Mouse (Mus musculus): Measurements from ENCODE around the gene Gm9732.
"Not testable (repeated sequence)": the region's sequence is repeated elsewhere in the genome, so short reads cannot be mapped to it uniquely, and the experiment has no call there.

The Gm9732 gene

GRCm38 (mm10) chr14:43274986-43275511, at the start of gene Gm9732:
Gene Gm9732 (plus strand): TSS chr14:43275036.
- in situ Hi-C loops (cut with MboI; ENCODE audit: unreplicated experiment in 2 of 2) = not testable (repeated sequence)

DNA sequence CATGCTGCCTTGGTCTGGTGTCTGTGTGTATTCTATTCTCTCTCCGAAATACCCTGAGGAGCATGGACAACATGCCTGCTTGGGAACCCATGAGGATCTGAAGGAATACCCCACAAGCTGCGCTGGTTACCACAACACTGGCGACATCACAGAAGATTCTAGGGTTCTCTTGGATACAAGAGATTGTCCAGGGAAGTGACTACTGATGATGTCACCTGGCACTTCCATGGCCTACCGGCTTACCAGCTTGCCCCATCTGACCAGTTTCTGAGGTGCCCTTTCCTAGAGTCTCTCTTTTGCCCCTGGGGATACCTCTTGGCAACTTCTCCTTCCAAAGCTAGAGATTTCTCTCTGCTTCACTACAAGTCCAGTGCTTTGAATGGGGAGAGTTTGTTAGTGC, 39.6 kb upstream of the Gm9732 start, which contains the start of gene Gm8122:
Gm8122 (minus strand) TSS at position 101 of the 400 bp plus-strand sequence.
- in situ Hi-C loops (cut with MboI; ENCODE audit: unreplicated experiment in 2 of 2) = not testable (repeated sequence)

DNA sequence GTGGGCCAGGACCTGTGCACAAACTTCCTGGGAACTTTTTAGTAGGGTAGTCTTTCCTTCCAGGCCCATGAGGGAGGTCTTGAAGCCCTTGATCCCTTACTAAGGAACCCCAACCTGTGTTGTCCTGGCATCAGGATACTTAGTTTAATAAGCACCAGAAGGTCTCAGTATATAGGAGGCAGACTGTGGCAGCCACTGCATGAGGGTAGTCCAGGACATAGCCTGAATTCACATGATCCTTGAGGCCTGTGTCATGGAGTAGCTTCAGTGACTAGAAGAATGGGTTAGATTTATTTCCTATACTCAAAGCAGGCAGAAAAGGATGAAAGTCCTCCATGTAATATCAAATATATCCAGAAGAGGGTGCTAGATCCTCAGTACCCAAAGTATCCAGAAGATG, 37.1 kb upstream of the Gm9732 start:
- in situ Hi-C loops (cut with MboI; ENCODE audit: unreplicated experiment in 2 of 2) = not testable (repeated sequence)

GRCm38 (mm10) chr14:43249611-43250170, 25.1 kb upstream of the Gm9732 start:
- in situ Hi-C loops (cut with MboI; ENCODE audit: unreplicated experiment in 2 of 2) = not testable (repeated sequence)

GRCm38 (mm10) chr14:43250549-43251253, 24.1 kb upstream of the Gm9732 start:
- in situ Hi-C loops (cut with MboI; ENCODE audit: unreplicated experiment in 2 of 2) = not testable (repeated sequence)

DNA sequence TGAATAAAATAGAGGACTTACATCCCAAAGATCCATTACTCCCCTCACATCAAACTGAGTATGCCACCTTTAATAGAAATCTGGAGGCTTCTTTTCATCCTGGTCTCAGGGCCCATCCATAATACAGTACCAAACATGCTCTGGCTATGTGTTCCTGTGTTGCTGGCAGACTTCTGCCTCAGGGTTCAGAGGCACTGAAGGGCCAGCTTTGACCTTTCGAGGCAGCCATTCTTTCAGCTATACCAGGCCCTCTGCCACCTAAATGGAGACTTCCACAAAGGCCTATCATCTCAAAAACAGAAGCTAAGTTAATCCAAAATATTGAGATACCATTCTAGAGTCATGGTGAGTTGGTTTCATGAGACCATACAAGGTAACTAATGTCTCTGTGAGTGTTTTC, 18.3 kb upstream of the Gm9732 start:
- in situ Hi-C loops (cut with MboI; ENCODE audit: unreplicated experiment in 2 of 2) = not testable (repeated sequence)

DNA sequence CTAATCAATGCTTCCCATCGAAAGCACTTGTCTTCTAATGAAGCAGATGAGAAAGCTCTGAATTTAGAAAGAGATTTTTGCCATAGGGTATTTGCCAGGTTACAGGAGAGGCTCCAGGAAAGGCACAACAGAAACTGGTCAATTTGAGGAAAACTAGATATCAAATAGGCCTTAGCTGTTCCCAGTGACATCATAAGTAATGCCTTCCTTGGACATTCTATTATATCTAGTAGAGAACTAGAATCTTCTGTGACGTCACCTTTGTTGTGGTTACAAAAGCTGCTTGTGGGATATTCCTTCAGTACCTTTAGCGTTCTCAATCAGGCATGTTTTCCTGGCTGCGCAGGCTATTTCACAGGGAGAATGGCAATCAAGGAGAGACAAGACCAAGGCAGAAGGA, 16.5 kb upstream of the Gm9732 start, which contains the start of gene Gm8126:
Gm8126 (plus strand) TSS at position 301 of the 400 bp plus-strand sequence.
- in situ Hi-C loops (cut with MboI; ENCODE audit: unreplicated experiment in 2 of 2) = not testable (repeated sequence)

DNA sequence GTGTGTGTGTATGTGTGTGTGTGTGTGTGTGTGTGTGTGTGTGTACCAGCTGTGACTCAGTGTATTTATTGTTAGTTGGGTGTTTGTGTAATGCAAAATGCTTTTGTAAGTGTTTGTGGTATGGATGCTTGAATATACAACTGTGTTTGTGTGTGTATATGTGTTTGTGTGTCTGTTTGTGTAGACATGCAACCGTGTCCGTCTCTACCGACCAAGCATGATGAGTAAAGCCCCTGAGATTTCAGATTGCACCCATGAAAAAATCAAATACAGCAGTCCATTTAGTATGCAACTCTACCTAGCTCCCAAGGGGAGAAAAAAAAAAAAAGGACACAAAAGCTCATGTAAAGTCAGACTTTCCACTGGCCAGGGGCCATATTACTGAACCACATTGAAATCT, 11.4 kb upstream of the Gm9732 start:
- in situ Hi-C loops (cut with MboI; ENCODE audit: unreplicated experiment in 2 of 2) = not testable (repeated sequence)

GRCm38 (mm10) chr14:43268521-43269084, 6.2 kb upstream of the Gm9732 start:
- in situ Hi-C loops (cut with MboI; ENCODE audit: unreplicated experiment in 2 of 2) = not testable (repeated sequence)

DNA sequence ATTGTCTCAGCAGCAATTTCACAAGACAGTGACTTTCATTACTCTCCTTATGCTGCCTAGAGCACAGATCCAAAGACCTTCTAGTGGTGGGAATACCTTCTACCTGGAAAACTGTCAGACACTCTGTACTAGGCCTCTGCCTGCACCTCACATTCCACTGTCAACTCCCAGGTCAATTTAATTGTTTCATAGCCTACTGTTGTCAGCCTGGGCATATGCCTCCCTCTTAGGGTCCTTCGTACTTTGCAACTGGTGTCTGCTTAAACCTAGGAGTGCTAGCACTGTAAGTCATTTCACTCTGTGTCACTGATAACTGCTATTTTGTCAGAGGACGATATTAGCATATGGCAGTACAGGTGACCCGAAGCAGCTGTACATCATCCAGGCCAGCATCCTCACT, 5.6 kb upstream of the Gm9732 start:
- in situ Hi-C loops (cut with MboI; ENCODE audit: unreplicated experiment in 2 of 2) = not testable (repeated sequence)

- in situ Hi-C loops (cut with MboI; ENCODE audit: unreplicated experiment in 2 of 2) = not testable (repeated sequence)
Measured at GRCm38 (mm10) chr14:43273161-43273560, 1.7 kb upstream of the Gm9732 start.

- in situ Hi-C loops (cut with MboI; ENCODE audit: unreplicated experiment in 2 of 2) = not testable (repeated sequence)
Measured at GRCm38 (mm10) chr14:43275752-43276151, 916 bp downstream of the Gm9732 start.

DNA sequence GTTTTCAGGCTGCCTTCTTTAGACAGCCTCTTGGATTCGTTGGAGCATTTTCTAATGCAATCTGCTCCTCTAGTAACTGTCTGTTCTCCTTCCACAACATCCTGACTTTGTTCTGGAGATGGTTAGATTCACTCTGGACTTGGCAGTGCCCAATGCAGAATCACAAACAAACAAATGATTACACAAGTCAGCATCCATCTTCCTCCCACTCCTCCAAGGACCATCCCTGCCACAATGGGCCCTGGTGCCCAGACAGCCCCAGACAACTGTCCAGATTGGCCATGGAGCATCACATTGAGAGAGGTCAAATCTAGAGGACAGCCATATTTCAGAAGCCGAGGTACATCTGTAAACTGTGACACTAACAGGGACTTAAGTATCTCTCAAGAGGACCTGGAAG, 2.6 kb downstream of the Gm9732 start:
- in situ Hi-C loops (cut with MboI; ENCODE audit: unreplicated experiment in 2 of 2) = not testable (repeated sequence)

DNA sequence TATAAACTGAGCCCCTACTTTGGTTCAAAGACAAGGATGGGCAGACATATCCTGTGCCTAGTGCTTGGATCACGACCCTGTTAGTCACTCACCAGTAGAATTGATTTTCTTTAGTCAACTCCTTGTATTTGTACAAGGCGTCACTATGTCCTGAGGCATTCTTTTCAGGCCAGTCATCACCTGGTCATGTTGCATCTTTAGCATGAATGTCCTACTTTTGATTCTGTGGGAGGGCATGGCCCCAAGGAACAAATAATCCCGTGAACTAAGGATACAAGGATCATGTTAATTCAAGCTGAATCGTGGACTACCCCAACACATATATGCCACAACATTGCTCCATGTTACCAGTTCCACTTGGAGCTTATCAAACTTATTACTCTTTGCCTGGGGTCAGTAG, 3.3 kb downstream of the Gm9732 start:
- in situ Hi-C loops (cut with MboI; ENCODE audit: unreplicated experiment in 2 of 2) = not testable (repeated sequence)

DNA sequence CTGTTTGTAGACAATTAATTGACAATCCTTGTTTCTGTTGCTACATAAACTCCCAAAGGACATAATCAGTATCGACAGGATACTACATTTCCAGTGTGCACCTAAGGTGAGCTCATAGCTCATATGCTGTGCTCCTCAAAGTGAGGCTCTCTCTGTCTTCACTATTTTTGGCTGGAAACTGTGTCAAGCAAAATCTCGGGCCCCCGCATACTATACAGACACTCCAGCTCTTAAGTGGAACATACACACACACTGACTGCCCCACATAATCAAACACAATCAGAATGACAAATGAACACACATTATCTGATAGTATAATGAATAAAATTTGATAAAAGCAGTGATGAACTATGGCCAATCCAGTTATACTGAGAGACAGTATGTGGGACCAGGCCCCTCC, 3.8 kb downstream of the Gm9732 start:
- in situ Hi-C loops (cut with MboI; ENCODE audit: unreplicated experiment in 2 of 2) = not testable (repeated sequence)

DNA sequence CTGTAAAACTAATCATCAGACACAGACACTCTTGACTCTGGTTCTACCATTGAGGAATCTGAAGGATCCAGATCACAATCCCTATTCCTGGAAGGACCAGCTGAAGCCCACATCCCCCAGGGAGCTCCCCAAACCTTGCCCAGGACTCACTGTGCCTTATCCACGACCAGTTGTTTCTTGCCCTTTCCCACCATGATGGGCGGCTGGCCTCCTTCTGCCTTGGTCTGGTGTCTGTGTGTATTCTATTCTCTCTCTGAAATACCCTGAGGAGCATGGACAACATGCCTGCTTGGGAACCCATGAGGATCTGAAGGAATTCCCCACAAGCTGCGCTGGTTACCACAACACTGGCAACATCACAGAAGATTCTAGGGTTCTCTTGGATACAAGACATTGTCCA, 18.7 kb downstream of the Gm9732 start, which contains the start of gene Gm8127:
Gm8127 (minus strand) TSS at position 330 of the 400 bp plus-strand sequence.
- in situ Hi-C loops (cut with MboI; ENCODE audit: unreplicated experiment in 2 of 2) = not testable (repeated sequence)

- in situ Hi-C loops (cut with MboI; ENCODE audit: unreplicated experiment in 2 of 2) = not testable (repeated sequence)
Measured at GRCm38 (mm10) chr14:43319516-43319915, 44.7 kb downstream of the Gm9732 start.

- in situ Hi-C loops (cut with MboI; ENCODE audit: unreplicated experiment in 2 of 2) = not testable (repeated sequence)
Measured at GRCm38 (mm10) chr14:43328603-43329002, 53.8 kb downstream of the Gm9732 start.

GRCm38 (mm10) chr14:43331362-43331880, 56.6 kb downstream of the Gm9732 start:
- in situ Hi-C loops (cut with MboI; ENCODE audit: unreplicated experiment in 2 of 2) = not testable (repeated sequence)

GRCm38 (mm10) chr14:43337646-43338045, 62.8 kb downstream of the Gm9732 start:
- in situ Hi-C loops (cut with MboI; ENCODE audit: unreplicated experiment in 2 of 2) = not testable (repeated sequence)

DNA sequence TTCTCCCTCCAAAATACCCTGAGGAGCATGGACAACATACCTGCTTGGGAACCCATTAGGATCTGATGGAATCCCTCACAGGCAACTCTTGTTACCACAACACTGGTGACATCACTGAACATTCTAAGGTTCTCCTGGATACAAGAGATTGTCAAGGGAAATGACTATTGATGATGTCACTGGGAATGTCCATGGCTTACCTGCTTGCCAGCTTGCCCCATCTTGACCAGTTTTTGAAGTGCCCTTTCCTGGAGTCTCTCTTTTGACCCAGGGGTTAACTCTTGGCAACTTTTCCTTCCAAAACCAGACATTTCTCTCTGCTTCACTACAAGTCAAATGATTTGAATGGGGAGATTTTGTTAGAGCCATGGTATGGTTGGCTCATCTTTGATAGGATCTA, 72.9 kb downstream of the Gm9732 start, which contains the start of gene 1700001F09Rik:
1700001F09Rik (minus strand) TSS at position 101 of the 400 bp plus-strand sequence.
- in situ Hi-C loops (cut with MboI; ENCODE audit: unreplicated experiment in 2 of 2) = not testable (repeated sequence)
